11 mouse cellular contexts compared by ENCODE assay signal in the genomic region with DNA sequence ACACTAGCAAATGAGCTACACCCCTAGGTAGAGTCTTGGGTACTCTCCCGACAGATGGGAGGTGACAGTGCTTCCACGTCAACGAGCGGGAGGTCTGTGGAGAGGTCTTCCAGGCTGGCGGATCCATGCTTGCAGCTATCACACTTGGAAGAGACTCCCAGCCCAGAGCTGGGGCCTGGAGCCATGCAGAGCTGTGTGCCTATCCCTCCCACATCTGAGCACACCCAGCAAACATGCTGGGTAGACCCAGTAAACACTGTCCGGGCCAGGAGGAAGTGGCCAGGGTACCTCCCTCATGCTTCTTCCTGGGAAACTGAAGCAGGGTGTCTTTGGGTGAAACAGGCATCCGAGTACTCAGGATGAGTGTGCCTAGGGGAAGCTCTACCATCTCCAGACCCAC. TPM values are rescaled to one million over a fixed set of nuclear protein-coding genes. Genes with fewer than 3 reads are reported as not detected.
A peak's percentile ranks its signal among the peaks of the same experiment; 100 is the strongest.
DNase-seq lines count a peak whose midpoint lies in the region; ATAC-seq and TF ChIP-seq lines count a peak whose summit lies in the region.
"Had no signal": no experiment of that assay in that cellular context is flagged by ENCODE, and none has a peak within 500 bp of the region (broad histone marks: within the 10 kb centered on the region; RNA-seq: fewer than 3 reads in every experiment).

No protein-coding gene starts in this region.

- WGBS in intestine, embryonic 14.5 days = 62% methylated on average over 7 of the region's 7 CpGs
- 48% methylated on average over 7 of the region's 7 CpGs for WGBS in intestine, embryonic 15.5 days
- 78% methylated on average over 7 of the region's 7 CpGs for WGBS in embryonic facial prominence, embryonic 13.5 days
- 62% methylated on average over 7 of the region's 7 CpGs for WGBS in heart, postnatal 0 days

- H3K36me3 ChIP-seq in intestine, embryonic 14.5 days (ENCODE audit: control insufficient read depth, insufficient read depth, low read length) = no peaks in the 10 kb centered on the region
- no peaks in the 10 kb centered on the region for H3K36me3 ChIP-seq in intestine, embryonic 15.5 days
- H3K36me3 ChIP-seq in embryonic facial prominence, embryonic 13.5 days = no peaks in the 10 kb centered on the region
- no peaks in the 10 kb centered on the region for H3K36me3 ChIP-seq in heart, postnatal 0 days (replicated peaks; ENCODE audit: control insufficient read depth, insufficient read depth, low read length)

- peaks cover 44% of the 10 kb centered on the region for H3K4me1 ChIP-seq in intestine, embryonic 14.5 days (replicated peaks; ENCODE audit: control insufficient read depth, insufficient read depth, low read length)
- H3K4me1 ChIP-seq in intestine, embryonic 15.5 days (replicated peaks) = peaks cover 37% of the 10 kb centered on the region
- peaks cover 57% of the 10 kb centered on the region for H3K4me1 ChIP-seq in embryonic facial prominence, embryonic 13.5 days
- H3K4me1 ChIP-seq in heart, postnatal 0 days (ENCODE audit: control insufficient read depth, insufficient read depth) = peaks cover 22% of the 10 kb centered on the region

- no peak overlapping the region for H3K27ac ChIP-seq in intestine, embryonic 14.5 days (ENCODE audit: low read depth)
- no peak overlapping the region for H3K27ac ChIP-seq in intestine, embryonic 15.5 days
- H3K27ac ChIP-seq in embryonic facial prominence, embryonic 13.5 days = 0 out of 2 replicates have a peak overlapping the region, but pooled peaks have one; percentile 11
- peak overlapping the region; percentile 31; the same call in 1 of the 2 replicates for H3K27ac ChIP-seq in heart, postnatal 0 days (ENCODE audit: low read depth)
- H3K27ac ChIP-seq: liver, embryonic 14.5 days had no signal

- no peak for ATAC-seq in intestine, embryonic 14.5 days (replicated peaks; ENCODE audit: low FRiP score, low TSS enrichment, low read depth)
- no peak for ATAC-seq in intestine, embryonic 15.5 days
- no peak for ATAC-seq in embryonic facial prominence, embryonic 13.5 days (ENCODE audit: insufficient number of reproducible peaks, insufficient read depth, low FRiP score, low TSS enrichment, low read depth)
- ATAC-seq in heart, postnatal 0 days (ENCODE audit: insufficient read depth, low read depth) = no peak
- 0 out of 2 replicates have a peak, but pooled peaks have one; percentile 20 for ATAC-seq in megakaryocyte, adult 5-6 weeks (ENCODE audit: poor library complexity, severe bottlenecking)

- no peak overlapping the region for H3K9ac ChIP-seq in intestine, embryonic 14.5 days (ENCODE audit: low read length)
- H3K9ac ChIP-seq in intestine, embryonic 15.5 days = no peak overlapping the region
- no peak overlapping the region for H3K9ac ChIP-seq in embryonic facial prominence, embryonic 13.5 days
- H3K9ac ChIP-seq in heart, postnatal 0 days (replicated peaks; ENCODE audit: low read depth, low read length) = no peak overlapping the region
- H3K9ac ChIP-seq: liver, embryonic 14.5 days had no signal

- TF ChIP-seq CTCF in heart, postnatal 0 days (IDR thresholded peaks at IDR 0.05; ENCODE audit: low read depth) = no peak

- no peaks in the 10 kb centered on the region for H3K9me3 ChIP-seq in intestine, embryonic 14.5 days (ENCODE audit: control insufficient read depth, low read length)
- H3K9me3 ChIP-seq in intestine, embryonic 15.5 days = no peaks in the 10 kb centered on the region
- H3K9me3 ChIP-seq in embryonic facial prominence, embryonic 13.5 days = no peaks in the 10 kb centered on the region
- H3K9me3 ChIP-seq in heart, postnatal 0 days (replicated peaks; ENCODE audit: control insufficient read depth, low read length) = no peaks in the 10 kb centered on the region

- DNase-seq in intestine, embryonic 14.5 days (ENCODE audit: low spot score) = no peak
- DNase-seq in heart, postnatal 0 days (ENCODE audit: low spot score) = no peak
- no peak for DNase-seq in spleen, postnatal 14 days (ENCODE audit: low spot score in 2 of 2)
- DNase-seq in adrenal gland, adult (ENCODE audit: inconsistent age in 2 of 2, low spot score in 1 of 2) = no peak
- DNase-seq: adrenal gland, postnatal 14 days; right cerebral cortex, postnatal 25 days had no signal

- H3K4me3 ChIP-seq in intestine, embryonic 14.5 days (ENCODE audit: low read depth, low read length) = no peak overlapping the region
- no peak overlapping the region for H3K4me3 ChIP-seq in intestine, embryonic 15.5 days (replicated peaks)
- H3K4me3 ChIP-seq in embryonic facial prominence, embryonic 13.5 days = no peak overlapping the region
- no peak overlapping the region for H3K4me3 ChIP-seq in heart, postnatal 0 days (ENCODE audit: low read depth, low read length)

- TF ChIP-seq EP300 in heart, postnatal 0 days (IDR thresholded peaks at IDR 0.05; ENCODE audit: low read depth) = no peak

- no peaks in the 10 kb centered on the region for H3K27me3 ChIP-seq in intestine, embryonic 14.5 days (replicated peaks; ENCODE audit: control insufficient read depth, insufficient read depth, low read length)
- no peaks in the 10 kb centered on the region for H3K27me3 ChIP-seq in intestine, embryonic 15.5 days (replicated peaks)
- no peaks in the 10 kb centered on the region for H3K27me3 ChIP-seq in embryonic facial prominence, embryonic 13.5 days
- H3K27me3 ChIP-seq in heart, postnatal 0 days (ENCODE audit: control insufficient read depth, insufficient read depth, low read length) = no peaks in the 10 kb centered on the region

- H3K4me2 ChIP-seq in intestine, embryonic 14.5 days (ENCODE audit: low read length) = peak overlapping the region; percentile 8; the same call in 1 of the 2 replicates
- H3K4me2 ChIP-seq in intestine, embryonic 15.5 days (replicated peaks) = no peak overlapping the region
- no peak overlapping the region for H3K4me2 ChIP-seq in embryonic facial prominence, embryonic 13.5 days
- no peak overlapping the region for H3K4me2 ChIP-seq in heart, postnatal 0 days (ENCODE audit: low read depth, low read length)

RNA-seq across cellular contexts. Expression of a gene that starts 5.0 kb away (rescaled TPM):
- polyA plus RNA-seq in intestine, embryonic 14.5 days (2014; fragmentation: Nextera tagmentation; extraction: Ambion mirVana) = 80.9 and 83.9 TPM in 2 replicates
- polyA plus RNA-seq in intestine, embryonic 15.5 days (2015; fragmentation: Nextera tagmentation; extraction: Ambion mirVana) = 58.8 and 60.2 TPM in 2 replicates
- polyA plus RNA-seq in embryonic facial prominence, embryonic 13.5 days (2015; fragmentation: Nextera tagmentation; extraction: Ambion mirVana) = 117 and 132 TPM in 2 replicates
- total RNA-seq in heart, postnatal 0 days (2014; rRNA removed; ENCODE audit: low replicate concordance) = 77.5 and 78.5 TPM in 2 replicates
- 61.9 and 65.5 TPM in 2 replicates for polyA plus RNA-seq in heart, postnatal 0 days (2015; fragmentation: Nextera tagmentation; extraction: Ambion mirVana)
- total RNA-seq in megakaryocyte, adult 5-6 weeks (2015) = 39.0 and 39.4 TPM in 2 replicates
- 26.4 and 49.5 TPM in 2 replicates for total RNA-seq in megakaryocyte, adult 5-6 weeks (2017)
- total RNA-seq: MEL had no signal

RNA-seq across cellular contexts. Expression of a gene that starts 18.2 kb away (rescaled TPM):
- polyA plus RNA-seq in intestine, embryonic 14.5 days (2014; fragmentation: Nextera tagmentation; extraction: Ambion mirVana) = 0.61 and 0.69 TPM in 2 replicates
- 0.23 and 0.24 TPM in 2 replicates for polyA plus RNA-seq in intestine, embryonic 15.5 days (2015; fragmentation: Nextera tagmentation; extraction: Ambion mirVana)
- 0.58 and 0.74 TPM in 2 replicates for polyA plus RNA-seq in embryonic facial prominence, embryonic 13.5 days (2015; fragmentation: Nextera tagmentation; extraction: Ambion mirVana)
- total RNA-seq in heart, postnatal 0 days (2014; rRNA removed; ENCODE audit: low replicate concordance) = not detected in 2 replicates
- 0.19 and 0.31 TPM in 2 replicates for polyA plus RNA-seq in heart, postnatal 0 days (2015; fragmentation: Nextera tagmentation; extraction: Ambion mirVana)
- 0.38 and 0.87 TPM in 2 replicates for total RNA-seq in megakaryocyte, adult 5-6 weeks (2015)
- total RNA-seq in megakaryocyte, adult 5-6 weeks (2017) = 0.66 and 1.6 TPM in 2 replicates
- total RNA-seq: MEL had no signal

RNA-seq across cellular contexts. Expression of a gene that starts 41.4 kb away (rescaled TPM):
- 108 and 120 TPM in 2 replicates for polyA plus RNA-seq in intestine, embryonic 14.5 days (2014; fragmentation: Nextera tagmentation; extraction: Ambion mirVana)
- 153 and 171 TPM in 2 replicates for polyA plus RNA-seq in intestine, embryonic 15.5 days (2015; fragmentation: Nextera tagmentation; extraction: Ambion mirVana)
- 5.6 and 6.8 TPM in 2 replicates for polyA plus RNA-seq in embryonic facial prominence, embryonic 13.5 days (2015; fragmentation: Nextera tagmentation; extraction: Ambion mirVana)
- 77.9 and 83.1 TPM in 2 replicates for total RNA-seq in heart, postnatal 0 days (2014; rRNA removed; ENCODE audit: low replicate concordance)
- 27.6 and 28.6 TPM in 2 replicates for polyA plus RNA-seq in heart, postnatal 0 days (2015; fragmentation: Nextera tagmentation; extraction: Ambion mirVana)
- total RNA-seq in megakaryocyte, adult 5-6 weeks (2015) = 63.8 and 78.5 TPM in 2 replicates
- total RNA-seq in megakaryocyte, adult 5-6 weeks (2017) = 42.1 and 48.1 TPM in 2 replicates

RNA-seq across cellular contexts. Expression of a gene that starts 58.4 kb away (rescaled TPM):
- 30.1 and 32.9 TPM in 2 replicates for polyA plus RNA-seq in intestine, embryonic 14.5 days (2014; fragmentation: Nextera tagmentation; extraction: Ambion mirVana)
- 39.7 and 44.3 TPM in 2 replicates for polyA plus RNA-seq in intestine, embryonic 15.5 days (2015; fragmentation: Nextera tagmentation; extraction: Ambion mirVana)
- polyA plus RNA-seq in embryonic facial prominence, embryonic 13.5 days (2015; fragmentation: Nextera tagmentation; extraction: Ambion mirVana) = 28.9 and 30.7 TPM in 2 replicates
- total RNA-seq in heart, postnatal 0 days (2014; rRNA removed; ENCODE audit: low replicate concordance) = 28.3 and 35.5 TPM in 2 replicates
- polyA plus RNA-seq in heart, postnatal 0 days (2015; fragmentation: Nextera tagmentation; extraction: Ambion mirVana) = 10.4 and 12.6 TPM in 2 replicates
- total RNA-seq in megakaryocyte, adult 5-6 weeks (2015) = 18.9 and 19.2 TPM in 2 replicates
- 16.9 and 19.0 TPM in 2 replicates for total RNA-seq in megakaryocyte, adult 5-6 weeks (2017)

Comparison
In these comparisons a context has a peak if more than half of its experiments do, and no peak if none do; other contexts are left out.
1. H3K27ac ChIP-seq: peak in embryonic facial prominence, embryonic 13.5 days (single experiment) and heart, postnatal 0 days (single experiment); none in intestine, embryonic 14.5 days (single experiment) and intestine, embryonic 15.5 days (single experiment).